Mouse (Mus musculus) intestine, embryonic 14.5 days (tissue): ENCODE measurements around the gene Lyar. TPM values are rescaled to one million over a fixed set of nuclear protein-coding genes. Genes with fewer than 3 reads are reported as not detected.

Experiments
- ATAC-seq: fragments of 200-750 bp; cut with Nextera tagmentation; replicated peaks from 2 replicates; pipeline ENCODE4 v1.8.0; 2017; ENCODE audit warnings: low read depth, moderate number of reproducible peaks, moderate TSS enrichment, moderate library complexity; ENCODE audit not compliant: low FRiP score, low TSS enrichment
- DNase-seq: peaks from one replicate; pipeline ENCODE4 v3.0.0-alpha.2; 2018; ENCODE audit warnings: low spot score
- H3K27ac ChIP-seq: fragments of 300-500 bp; sonication (generic); 2 replicates; pipeline ENCODE4 v1.5.1; 2014; ENCODE audit warnings: low read depth, mild to moderate bottlenecking, control low read depth
- H3K27me3 ChIP-seq: fragments of 300-500 bp; sonication (generic); replicated peaks from 2 replicates; pipeline ENCODE4 v1.6.1; 2014; ENCODE audit warnings: low read length, control low read depth; ENCODE audit not compliant: control insufficient read depth, insufficient read depth
- H3K36me3 ChIP-seq: fragments of 300-500 bp; sonication (generic); 2 replicates; pipeline ENCODE4 v1.6.1; 2014; ENCODE audit warnings: low read length, control low read depth; ENCODE audit not compliant: control insufficient read depth, insufficient read depth
- H3K4me1 ChIP-seq: fragments of 300-500 bp; sonication (generic); replicated peaks from 2 replicates; pipeline ENCODE4 v1.6.1; 2014; ENCODE audit warnings: low read length, control low read depth, mixed read lengths; ENCODE audit not compliant: control insufficient read depth, insufficient read depth
- H3K4me2 ChIP-seq: fragments of 300-500 bp; sonication (generic); 2 replicates; pipeline ENCODE4 v1.6.1; 2014; ENCODE audit warnings: low read length
- H3K4me3 ChIP-seq: fragments of 300-500 bp; sonication (generic); 2 replicates; pipeline ENCODE4 v1.5.1; 2014; ENCODE audit warnings: low read depth, low read length, control low read depth, mixed read lengths
- H3K9ac ChIP-seq: fragments of 300-500 bp; sonication (generic); 2 replicates; pipeline ENCODE4 v1.6.1; 2014; ENCODE audit warnings: mild to moderate bottlenecking, low read length
- H3K9me3 ChIP-seq: fragments of 300-500 bp; sonication (generic); 2 replicates; pipeline ENCODE4 v1.6.1; 2016; ENCODE audit warnings: low read length, control low read depth; ENCODE audit not compliant: control insufficient read depth
- WGBS: fragments of 180-500 bp; shearing (Covaris S2); extraction: QIAGEN DNeasy Blood & Tissue Kit; methylation state at CpG from one replicate; pipeline ENCODE4 v1.1.7; 2014; 5-methylcytosine and 5-hydroxymethylcytosine counted together
- polyA plus RNA-seq: library from polyadenylated mRNA; unstranded; fragments of >200 nt; fragmentation: Nextera tagmentation; extraction: Ambion mirVana; gene quantifications from 2 replicates; pipeline ENCODE4 v1.2.1, GENCODE M21; 2014

Gene Lyar
- polyA plus RNA-seq, result 100 and 111 TPM in 2 replicates

DNA sequence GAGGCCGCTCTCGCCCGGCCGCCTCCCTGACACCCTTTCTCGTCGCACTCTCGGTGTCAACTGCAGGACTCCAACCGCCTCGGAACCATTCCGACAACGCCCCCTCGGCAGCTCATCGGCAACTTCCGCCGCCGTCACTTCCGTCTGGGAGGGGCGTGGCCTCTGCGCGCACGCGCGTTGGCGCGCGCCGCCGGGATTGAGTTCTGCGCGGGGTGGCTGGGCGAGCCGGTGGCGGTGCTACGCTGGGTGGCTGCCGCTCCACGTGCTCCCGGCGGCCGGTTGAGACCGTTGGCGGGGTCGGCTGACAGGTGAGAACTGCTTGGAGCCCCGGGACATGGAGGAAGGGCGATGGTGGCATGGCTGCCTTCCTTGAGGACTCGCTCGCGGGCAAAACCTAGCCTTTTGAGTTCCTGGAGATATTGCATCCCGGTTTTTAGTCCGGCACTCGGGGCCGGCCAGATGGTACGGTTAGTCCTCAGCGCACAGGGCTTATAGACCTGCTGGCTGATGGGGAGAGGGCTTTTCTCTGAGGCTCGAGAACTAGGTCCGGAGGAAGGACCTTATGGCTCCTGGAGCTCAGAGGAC, at the start of gene Lyar, which contains the start of gene Zbtb49:
Lyar (plus strand) TSS at position 143 of the 585 bp plus-strand sequence.
Zbtb49 (minus strand) TSS at position 130 of the 585 bp plus-strand sequence.
- Histone ChIP-seq H3K4me3 (peak within 1 kb of the TSS; percentile 60), H3K4me2 (peak within 1 kb of the TSS; percentile 83), H3K27me3 (no peaks in the 10 kb centered on the region), H3K9me3 (no peaks in the 10 kb centered on the region), H3K9ac (peak within 1 kb of the TSS; percentile 63), H3K4me1 (peaks cover 15% of the 10 kb centered on the region), H3K36me3 (peaks cover 40% of the 10 kb centered on the region), H3K27ac (no peak within 1 kb of the TSS)
- under 1% methylated on average over 55 of the region's 55 CpGs for WGBS
- ATAC-seq (peak; percentile 92), DNase-seq (peak; percentile 95)

DNA sequence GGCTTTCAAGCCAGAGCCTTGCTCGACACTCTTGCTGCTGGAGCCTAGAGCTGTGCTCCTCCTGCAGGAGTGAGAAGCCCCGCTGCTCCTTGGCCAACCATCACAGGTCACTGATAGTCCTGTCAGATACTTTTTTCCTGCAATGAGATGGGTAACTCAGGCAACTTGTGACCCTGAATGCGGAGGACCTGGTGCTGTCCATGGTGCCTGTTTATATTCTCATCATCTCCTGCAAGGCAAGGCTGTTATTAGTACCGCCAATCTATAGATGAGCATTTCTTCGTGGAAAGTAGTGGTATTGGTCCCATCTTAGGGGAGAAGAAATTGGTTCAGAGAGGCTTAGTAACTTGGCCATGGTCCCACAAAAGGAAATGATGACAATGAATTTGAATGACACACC, 46.5 kb upstream of the Lyar start:
- no peaks in the 10 kb centered on the region for H3K9me3 ChIP-seq
- H3K9ac ChIP-seq, result no peak overlapping the region
- no peak overlapping the region for H3K4me3 ChIP-seq
- ATAC-seq (no peak), DNase-seq (no peak)
- no peaks in the 10 kb centered on the region for H3K36me3 ChIP-seq
- H3K4me1 ChIP-seq, result no peaks in the 10 kb centered on the region
- no peak overlapping the region for H3K27ac ChIP-seq
- H3K4me2 ChIP-seq, result no peak overlapping the region
- 38% methylated on average over 5 of the region's 5 CpGs for WGBS
- no peaks in the 10 kb centered on the region for H3K27me3 ChIP-seq

DNA sequence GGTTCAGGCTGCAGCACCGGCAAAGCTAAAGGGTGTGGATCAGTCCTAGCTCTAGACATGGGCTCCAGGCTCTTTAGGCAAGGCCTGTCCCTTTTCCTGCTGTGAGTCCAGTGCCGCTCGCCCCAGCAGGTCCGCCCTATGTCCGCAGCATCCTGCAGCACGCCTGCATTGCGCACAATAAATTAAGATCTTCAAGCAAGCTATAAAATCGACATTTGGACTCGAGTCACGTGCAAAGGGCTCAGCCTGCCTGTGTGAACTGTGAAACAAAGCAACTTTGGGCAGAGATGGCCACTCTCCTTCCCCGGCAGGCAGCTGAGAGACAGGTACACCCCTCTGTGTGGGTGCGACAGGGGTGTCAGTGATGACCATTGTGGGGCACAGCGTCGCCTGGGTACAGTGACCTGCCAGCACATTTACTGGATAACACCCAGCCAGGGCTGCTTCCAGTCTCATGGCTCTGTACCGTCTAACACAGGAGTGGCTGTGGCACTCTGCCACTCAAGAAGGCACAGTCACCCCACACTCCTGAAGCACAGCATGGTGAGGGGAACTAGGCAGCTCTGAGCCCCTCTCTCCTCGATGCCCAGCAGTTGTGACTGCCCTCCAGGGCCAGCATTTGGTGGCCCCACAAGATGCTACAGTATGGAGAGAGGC, 45.9 kb upstream of the Lyar start:
- Histone ChIP-seq H3K9me3 (no peaks in the 10 kb centered on the region), H3K36me3 (no peaks in the 10 kb centered on the region), H3K27me3 (no peaks in the 10 kb centered on the region), H3K4me1 (no peaks in the 10 kb centered on the region), H3K9ac (no peak overlapping the region), H3K4me2 (no peak overlapping the region), H3K27ac (no peak overlapping the region), H3K4me3 (no peak overlapping the region)
- DNase-seq, result no peak
- ATAC-seq, result no peak
- WGBS, result 75% methylated on average over 16 of the region's 16 CpGs

DNA sequence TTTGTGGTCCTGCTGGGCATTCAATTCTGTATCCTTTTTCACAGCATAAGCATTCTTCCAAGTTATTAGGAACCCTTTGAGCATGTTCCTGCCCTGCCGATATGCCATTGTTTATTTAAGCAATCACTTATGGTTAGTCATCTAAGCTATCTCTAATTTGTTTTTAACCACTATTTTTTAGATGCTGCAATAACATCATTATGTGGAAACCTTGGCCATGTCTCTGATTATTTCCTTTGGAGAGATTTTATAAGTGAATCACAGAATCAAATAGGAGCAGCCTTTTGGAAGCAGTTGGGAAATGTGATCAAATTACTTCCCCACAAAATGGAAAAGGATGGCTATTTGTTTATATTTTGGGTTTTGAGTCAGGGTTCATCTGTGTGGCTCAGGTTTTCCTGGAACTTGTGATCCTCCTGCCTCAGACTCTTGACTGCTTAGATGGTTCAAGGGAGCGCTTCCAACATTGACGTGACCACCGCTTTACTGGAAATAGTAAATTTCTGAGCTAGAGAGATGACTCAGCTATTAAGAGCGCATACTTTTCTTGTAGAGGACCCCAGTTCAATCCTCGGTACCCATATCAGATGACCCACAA, 35.5 kb upstream of the Lyar start:
- DNase-seq (no peak), ATAC-seq (no peak)
- H3K27me3 ChIP-seq, result no peaks in the 10 kb centered on the region
- no peak overlapping the region for H3K4me3 ChIP-seq
- H3K36me3 ChIP-seq, result no peaks in the 10 kb centered on the region
- H3K9me3 ChIP-seq, result no peaks in the 10 kb centered on the region
- 83% methylated on average over 6 of the region's 6 CpGs for WGBS
- H3K4me1 ChIP-seq, result no peaks in the 10 kb centered on the region
- H3K4me2 ChIP-seq, result no peak overlapping the region
- H3K9ac ChIP-seq, result no peak overlapping the region
- no peak overlapping the region for H3K27ac ChIP-seq

DNA sequence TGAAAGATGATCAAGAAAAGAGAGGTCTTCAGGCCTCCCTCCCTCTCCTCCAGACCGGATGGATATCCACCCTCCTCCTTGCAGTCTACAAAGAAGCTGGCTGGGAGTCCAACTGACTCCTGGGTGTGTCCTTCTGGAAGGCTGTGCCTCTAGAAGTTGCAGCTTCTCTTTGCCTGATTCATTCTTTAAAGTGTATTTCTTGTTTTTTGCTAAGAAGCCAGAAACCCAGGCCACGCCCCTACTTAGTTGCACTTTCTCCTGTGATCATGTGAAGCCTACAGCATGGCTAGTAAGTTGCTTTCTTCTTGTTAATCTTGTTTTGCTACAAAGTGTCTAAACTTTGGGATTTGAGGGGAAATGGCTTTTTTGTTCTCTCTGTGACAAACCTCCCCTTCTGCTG, 33.3 kb upstream of the Lyar start:
- no peak for ATAC-seq

DNA sequence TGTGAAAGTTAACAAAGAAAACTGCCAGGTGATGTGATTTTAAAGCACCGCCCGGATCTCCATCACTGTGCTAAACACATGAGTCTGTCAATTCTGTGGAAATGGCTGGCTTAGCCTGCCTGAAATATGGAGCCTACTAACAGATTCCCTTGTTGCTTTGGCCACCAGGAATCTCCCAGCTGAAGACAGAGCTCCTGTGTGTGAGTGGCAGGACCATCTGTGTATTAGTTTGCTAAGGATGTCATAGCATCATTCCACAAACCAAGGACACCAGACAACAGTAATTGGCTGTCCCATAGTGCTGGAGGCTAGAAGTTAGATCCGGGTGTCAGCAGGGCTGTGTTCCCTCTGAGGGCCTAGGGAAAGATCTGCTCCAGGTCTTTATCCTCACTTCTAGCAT, 29.4 kb upstream of the Lyar start:
- DNase-seq (no peak), ATAC-seq (no peak)
- H3K4me1 ChIP-seq, result no peaks in the 10 kb centered on the region
- no peaks in the 10 kb centered on the region for H3K9me3 ChIP-seq
- no peak overlapping the region for H3K4me3 ChIP-seq
- WGBS, result 87% methylated on average over 3 of the region's 3 CpGs
- no peaks in the 10 kb centered on the region for H3K27me3 ChIP-seq
- H3K27ac ChIP-seq, result no peak overlapping the region
- no peaks in the 10 kb centered on the region for H3K36me3 ChIP-seq
- no peak overlapping the region for H3K4me2 ChIP-seq
- no peak overlapping the region for H3K9ac ChIP-seq

More for the DNA sequence above, 33.3 kb upstream of the Lyar start:
- Histone ChIP-seq H3K4me2 (no peak overlapping the region), H3K4me1 (no peaks in the 10 kb centered on the region), H3K9me3 (no peaks in the 10 kb centered on the region), H3K36me3 (no peaks in the 10 kb centered on the region), H3K4me3 (no peak overlapping the region), H3K9ac (no peak overlapping the region), H3K27me3 (no peaks in the 10 kb centered on the region), H3K27ac (no peak overlapping the region)
- DNase-seq, result no peak
- 95% methylated on average over 2 of the region's 2 CpGs for WGBS

DNA sequence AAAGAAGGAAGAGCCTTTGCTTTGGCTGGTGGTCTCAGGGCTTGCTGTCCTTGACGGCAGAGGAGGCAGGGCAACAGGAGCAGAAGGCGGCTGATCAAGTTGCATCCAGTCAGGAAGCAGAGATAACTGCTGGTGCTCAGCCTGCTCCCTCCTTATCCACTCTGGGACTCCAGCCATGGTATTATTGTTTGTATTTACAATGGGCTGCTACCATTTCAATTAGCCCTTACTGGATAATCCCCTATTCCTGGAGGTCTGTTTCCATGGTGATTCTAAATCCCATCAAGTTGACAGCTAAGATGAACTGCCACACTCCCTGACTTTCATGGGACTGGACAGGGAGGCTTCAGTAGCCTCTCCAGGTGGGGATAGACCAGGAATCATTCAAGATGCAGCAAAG, 25.3 kb upstream of the Lyar start:
- Histone ChIP-seq H3K9ac (no peak overlapping the region), H3K4me2 (no peak overlapping the region), H3K27me3 (no peaks in the 10 kb centered on the region), H3K9me3 (no peaks in the 10 kb centered on the region), H3K36me3 (peaks cover 4% of the 10 kb centered on the region; the same call in 1 of the 2 replicates), H3K4me3 (no peak overlapping the region), H3K4me1 (no peaks in the 10 kb centered on the region), H3K27ac (no peak overlapping the region)
- 44% methylated on average over 2 of the region's 2 CpGs for WGBS
- ATAC-seq (no peak), DNase-seq (no peak)

DNA sequence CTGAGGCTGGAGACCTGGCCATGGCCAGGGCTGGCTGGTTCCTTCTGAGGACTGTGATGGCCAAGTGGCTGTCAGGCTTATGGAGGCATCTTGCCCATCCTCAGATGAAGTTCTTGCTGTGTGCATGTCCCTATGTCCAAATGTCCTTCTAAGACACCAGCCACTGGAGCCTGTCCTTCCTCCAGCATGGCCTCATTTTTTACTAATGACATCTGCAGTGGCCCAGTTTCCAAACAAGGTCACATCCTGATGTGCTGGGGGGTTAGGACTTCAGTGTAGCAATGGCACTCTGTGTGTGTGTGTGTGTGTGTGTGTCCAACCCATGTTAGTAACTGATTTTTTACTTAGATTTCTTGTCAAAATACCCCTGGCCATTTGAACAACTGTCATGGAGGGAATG, 24.3 kb upstream of the Lyar start:
- no peaks in the 10 kb centered on the region for H3K27me3 ChIP-seq
- DNase-seq, result no peak
- peaks cover 12% of the 10 kb centered on the region; the same call in 1 of the 2 replicates for H3K36me3 ChIP-seq
- no peaks in the 10 kb centered on the region for H3K4me1 ChIP-seq
- H3K4me3 ChIP-seq, result no peak overlapping the region
- ATAC-seq, result no peak
- no peak overlapping the region for H3K9ac ChIP-seq
- no peak overlapping the region for H3K4me2 ChIP-seq
- no peaks in the 10 kb centered on the region for H3K9me3 ChIP-seq
- H3K27ac ChIP-seq, result no peak overlapping the region
